Mouse (Mus musculus) CH12.LX (cell line): ENCODE data around the gene Wdr81. TPM values are rescaled to one million over a fixed set of nuclear protein-coding genes. Genes with fewer than 3 reads are reported as not detected.
A peak's percentile ranks its signal among the peaks of the same experiment; 100 is the strongest.

Source experiments
- DNase-seq: peaks from one replicate; pipeline ENCODE4 v3.0.0-alpha.2; 2013; ENCODE audit errors: extremely low read depth
- H3K27ac ChIP-seq: 2 replicates; pipeline ENCODE4 v1.5.1; 2012; ENCODE audit warnings: low read depth, mild to moderate bottlenecking, control low read depth, moderate library complexity; ENCODE audit not compliant: insufficient read depth
- H3K27me3 ChIP-seq: replicated peaks from 2 replicates; pipeline ENCODE3; 2012; ENCODE audit warnings: inconsistent platforms
- H3K36me3 ChIP-seq, 2 experiments: replicated peaks in 1 of 2; 2 replicates each; pipeline versions ENCODE3 to v1.6.1; 2012; ENCODE audit warnings: inconsistent platforms in 1 of 2, low read length in 1 of 2, mild to moderate bottlenecking in 1 of 2, mixed read lengths in 1 of 2, moderate library complexity in 1 of 2; ENCODE audit not compliant: control insufficient read depth in 1 of 2, insufficient read depth in 1 of 2
- H3K4me1 ChIP-seq, 2 experiments: 2 replicates each; pipeline ENCODE4 v1.6.1; 2012; ENCODE audit warnings: inconsistent platforms in 1 of 2, moderate library complexity in 1 of 2; ENCODE audit not compliant: insufficient read depth in 2 of 2, control insufficient read depth in 1 of 2
- H3K4me2 ChIP-seq: 2 replicates; pipeline ENCODE4 v1.6.1; 2012; ENCODE audit warnings: low read depth, mild to moderate bottlenecking, control low read depth; ENCODE audit not compliant: poor library complexity, insufficient read depth, severe bottlenecking
- H3K4me3 ChIP-seq, 3 experiments: fragments of 150-350 bp in 1 of 3; sonication (generic) in 1 of 3; replicated peaks in 1 of 3; 2 replicates each; pipeline versions ENCODE3 to v1.5.1; 2011 to 2012; ENCODE audit warnings: low read depth in 2 of 3, low read length in 2 of 3, mild to moderate bottlenecking in 2 of 3, moderate library complexity in 2 of 3, control low read depth in 1 of 3, improper control_type of control experiment in 1 of 3, inconsistent platforms in 1 of 3, mixed read lengths in 1 of 3; ENCODE audit not compliant: poor library complexity in 1 of 3
- H3K79me2 ChIP-seq: replicated peaks from 2 replicates; pipeline ENCODE4 v1.6.1; 2012; ENCODE audit warnings: mild to moderate bottlenecking, moderate library complexity; ENCODE audit not compliant: control insufficient read depth, poor library complexity, insufficient read depth, severe bottlenecking; ENCODE audit errors: extremely low read depth
- H3K9ac ChIP-seq: 2 replicates; pipeline ENCODE4 v1.6.1; 2012; ENCODE audit warnings: low read depth, mild to moderate bottlenecking, control low read depth, moderate library complexity; ENCODE audit not compliant: insufficient read depth
- H3K9me3 ChIP-seq: replicated peaks from 2 replicates; pipeline ENCODE3; 2012; ENCODE audit warnings: low read length, inconsistent platforms, mixed read lengths
- BHLHE40 ChIP-seq: IDR thresholded peaks from 2 replicates; pipeline ENCODE4 v1.6.1; 2011; ENCODE audit warnings: mild to moderate bottlenecking, low read depth, low read length, improper control_type of control experiment
- CHD2 ChIP-seq: IDR thresholded peaks from 2 replicates; pipeline ENCODE4 v1.6.1; 2011; ENCODE audit warnings: low read length, improper control_type of control experiment
- CTCF ChIP-seq, 2 experiments: IDR thresholded peaks in 1 of 2; conservative IDR thresholded peaks in 1 of 2; 2 replicates each; pipeline ENCODE4 v1.5.1; 2011 to 2012; ENCODE audit warnings: low read depth in 2 of 2, low read length in 2 of 2, improper control_type of control experiment in 1 of 2, inconsistent platforms in 1 of 2, mild to moderate bottlenecking in 1 of 2, moderate library complexity in 1 of 2
- GABPA ChIP-seq: IDR thresholded peaks from 2 replicates; pipeline ENCODE4 v1.6.1; 2012; ENCODE audit warnings: low read depth, low read length, improper control_type of control experiment, inconsistent platforms; ENCODE audit not compliant: insufficient replicate concordance
- MAFK ChIP-seq: IDR thresholded peaks from 2 replicates; pipeline ENCODE4 v1.6.1; 2011; ENCODE audit warnings: low read length, improper control_type of control experiment; ENCODE audit not compliant: insufficient replicate concordance
- MAX ChIP-seq: IDR thresholded peaks from 2 replicates; pipeline ENCODE4 v1.6.1; 2011; ENCODE audit warnings: low read length, improper control_type of control experiment
- MYC ChIP-seq: IDR thresholded peaks from 2 replicates; pipeline ENCODE4 v1.6.1; 2011; ENCODE audit warnings: low read depth, mild to moderate bottlenecking, improper control_type of control experiment, low read length
- NELFE ChIP-seq: IDR thresholded peaks from 2 replicates; pipeline ENCODE4 v1.6.1; 2011; ENCODE audit warnings: low read depth, low read length, improper control_type of control experiment
- NRF1 ChIP-seq: IDR thresholded peaks from 2 replicates; pipeline ENCODE4 v1.6.1; 2014; ENCODE audit warnings: low read depth, mild to moderate bottlenecking, inconsistent platforms, low read length, improper control_type of control experiment, moderate library complexity
- PAX5 ChIP-seq: IDR thresholded peaks from 2 replicates; pipeline ENCODE4 v1.6.1; 2012; ENCODE audit warnings: low read length, inconsistent platforms, mixed read lengths
- RAD21 ChIP-seq: IDR thresholded peaks from 2 replicates; pipeline ENCODE4 v1.6.1; 2011; ENCODE audit warnings: low read depth, mild to moderate bottlenecking, low read length, improper control_type of control experiment, moderate library complexity
- SIN3A ChIP-seq: IDR thresholded peaks from 2 replicates; pipeline ENCODE4 v1.6.1; 2012; ENCODE audit warnings: low read length, improper control_type of control experiment, inconsistent platforms
- SMC3 ChIP-seq: IDR thresholded peaks from 2 replicates; pipeline ENCODE4 v1.6.1; 2011; ENCODE audit warnings: low read depth, low read length, improper control_type of control experiment
- TCF12 ChIP-seq: IDR thresholded peaks from 2 replicates; pipeline ENCODE4 v1.6.1; 2014; ENCODE audit warnings: low read depth, mild to moderate bottlenecking, inconsistent platforms, low read length, improper control_type of control experiment
- UBTF ChIP-seq: IDR thresholded peaks from 2 replicates; pipeline ENCODE4 v1.6.1; 2012; ENCODE audit warnings: low read depth, mild to moderate bottlenecking, inconsistent platforms, low read length, improper control_type of control experiment, moderate library complexity
- USF2 ChIP-seq: conservative IDR thresholded peaks from 2 replicates; pipeline ENCODE4 v1.6.1; 2011; ENCODE audit warnings: low read depth, low read length, improper control_type of control experiment
- ZKSCAN1 ChIP-seq: IDR thresholded peaks from 2 replicates; pipeline ENCODE4 v1.6.1; 2012; ENCODE audit warnings: low read depth, inconsistent platforms, low read length, improper control_type of control experiment, borderline replicate concordance
- ZMIZ1 ChIP-seq: IDR thresholded peaks from 2 replicates; pipeline ENCODE4 v1.6.1; 2012; ENCODE audit warnings: low read depth, mild to moderate bottlenecking, inconsistent platforms, low read length, improper control_type of control experiment
- ZNF384 ChIP-seq: IDR thresholded peaks from 2 replicates; pipeline ENCODE4 v1.6.1; 2012; ENCODE audit warnings: low read depth, low read length, improper control_type of control experiment, inconsistent platforms
- dilution Hi-C: fragments of 300-500 bp; cut with MboI; formaldehyde crosslinking; loops from 2 replicates; pipeline ENCODE4 v1.14.3; 2020; ENCODE audit warnings: low sequenced_read_pairs; ENCODE audit not compliant: extremely low pct_unique_long_range_greater_than_20kb, extremely low pct_ligation_motif_present
- in situ Hi-C: fragments of 300-500 bp; cut with MboI; formaldehyde crosslinking; loops from 3 replicates; pipeline ENCODE4 v1.14.3; 2019; ENCODE audit warnings: low sequenced_read_pairs, low pct_ligation_motif_present, low pct_unique_long_range_greater_than_20kb, mixed read lengths
- polyA plus RNA-seq: library from polyadenylated mRNA; unstranded; fragments of >175 nt; gene quantifications from 2 replicates; pipeline ENCODE4 v1.2.1, GENCODE M21; 2012; ENCODE audit warnings: low read depth; ENCODE audit not compliant: insufficient read length
- total RNA-seq, 2 experiments: library from RNA; depleted of rRNA; stranded (reverse); fragments of 300-350 nt in 1 of 2; fragments of >200 nt in 1 of 2; gene quantifications; 2 replicates each; pipeline ENCODE4 v1.2.3; 2012 to 2014

Gene Wdr81
- total and polyA plus RNA-seq, 3 experiments: 3.1 to 16.3 (median 13.7) TPM

DNA sequence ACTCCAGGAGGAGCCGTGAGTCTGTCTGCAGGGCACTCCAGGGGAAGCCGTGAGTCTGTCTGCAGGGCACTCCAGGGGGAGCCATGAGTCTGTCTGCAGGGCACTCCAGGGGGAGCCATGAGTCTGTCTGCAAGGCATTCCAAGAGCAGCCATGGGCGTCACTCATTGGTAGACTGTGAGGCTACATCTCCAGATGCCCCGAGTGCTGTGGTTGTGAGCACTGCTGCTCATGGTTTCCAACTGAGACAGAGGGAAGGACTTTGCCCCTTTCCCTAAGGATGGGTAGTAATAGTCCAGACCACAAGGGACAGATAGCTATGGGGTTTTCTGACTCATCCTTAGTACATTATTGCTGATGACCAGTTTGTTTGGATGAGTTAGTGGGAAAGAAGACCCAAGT lies 48.4 kb downstream of the Wdr81 start:
- Histone ChIP-seq H3K27ac (no peak overlapping the region), H3K9me3 (no peaks in the 10 kb centered on the region), H3K36me3 (peaks cover 9 to 53% of the 10 kb centered on the region in 2 experiments), H3K27me3 (no peaks in the 10 kb centered on the region), H3K4me1 (peaks cover 19 to 42% of the 10 kb centered on the region in 2 experiments), H3K4me2 (no peak overlapping the region), H3K79me2 (no peaks in the 10 kb centered on the region), H3K4me3 (no peak overlapping the region), H3K9ac (no peak overlapping the region)
- no peak for DNase-seq
- dilution Hi-C loops (no loop called here), in situ Hi-C loops (no loop called here)
- no peak for TF ChIP-seq SIN3A
- peak; percentile 22; the same call in 1 of the 2 replicates for TF ChIP-seq SMC3
- peak in 1 of 2 experiments; percentile 46; a peak in 2 of 4 replicates for TF ChIP-seq CTCF (conservative IDR thresholded peaks at IDR 0.05 in 1 of 2, IDR thresholded peaks at IDR 0.05 in 1 of 2; ENCODE audit: low read depth in 2 of 2, low read length in 2 of 2)
- TF ChIP-seq RAD21: peak; percentile 25
- no peak for TF ChIP-seq MAX

GRCm38 (mm10) chr11:75404801-75405200 lies 49.7 kb downstream of the Wdr81 start:
- H3K9me3 ChIP-seq: no peaks in the 10 kb centered on the region
- peaks cover 7 to 40% of the 10 kb centered on the region in 2 experiments for H3K4me1 ChIP-seq
- no peaks in the 10 kb centered on the region for H3K27me3 ChIP-seq
- TF ChIP-seq ZMIZ1: no peak
- no peak for TF ChIP-seq TCF12
- no peak for TF ChIP-seq PAX5
- no peak for TF ChIP-seq ZKSCAN1
- no peak for TF ChIP-seq GABPA
- TF ChIP-seq MAFK: no peak
- TF ChIP-seq BHLHE40: no peak
- no peak for TF ChIP-seq USF2
- TF ChIP-seq ZNF384: no peak
- TF ChIP-seq MYC: no peak
- TF ChIP-seq CHD2: no peak
- no peak for TF ChIP-seq NRF1
- TF ChIP-seq MAX: no peak
- TF ChIP-seq NELFE: no peak
- TF ChIP-seq UBTF: no peak
- H3K27ac ChIP-seq: no peak overlapping the region
- in situ Hi-C loops: no loop called here
- no peak overlapping the region for H3K4me3 ChIP-seq
- no peak for DNase-seq
- H3K36me3 ChIP-seq: peaks cover 16 to 61% of the 10 kb centered on the region in 2 experiments
- dilution Hi-C loops: no loop called here
- H3K79me2 ChIP-seq: no peaks in the 10 kb centered on the region
- no peak overlapping the region for H3K4me2 ChIP-seq
- H3K9ac ChIP-seq: no peak overlapping the region
